Mouse (Mus musculus) stomach, postnatal 0 days (tissue): Measurements from ENCODE around the gene Cryba4.

ENCODE experiments used
- CTCF ChIP-seq: IDR thresholded peaks from 2 replicates; pipeline ENCODE4 v1.5.1; 2016; ENCODE audit warnings: antibody characterized with exemption, low read depth, mild to moderate bottlenecking, moderate library complexity
- EP300 ChIP-seq: optimal IDR thresholded peaks from 2 replicates; pipeline ENCODE3; 2016; ENCODE audit warnings: antibody characterized with exemption

GRCm38 (mm10) chr5:112280151-112280550, 27.8 kb upstream of the Cryba4 start:
- TF ChIP-seq CTCF (no peak), EP300 (no peak)
